Mouse (Mus musculus) heart, embryonic 11.5 days (tissue): ENCODE results near the gene Wscd2. TPM values are rescaled to one million over a fixed set of nuclear protein-coding genes. Genes with fewer than 3 reads are reported as not detected.

Experiments
- ATAC-seq: fragments of 200-750 bp; cut with Nextera tagmentation; replicated peaks from 2 replicates; pipeline ENCODE4 v1.8.0; 2017; ENCODE audit warnings: moderate library complexity; ENCODE audit not compliant: insufficient number of reproducible peaks, low FRiP score, low TSS enrichment
- H3K27ac ChIP-seq: fragments of 300-500 bp; sonication (generic); 2 replicates; pipeline ENCODE4 v1.5.1; 2014; ENCODE audit warnings: mild to moderate bottlenecking, low read depth, low read length
- H3K27me3 ChIP-seq: fragments of 300-500 bp; sonication (generic); 2 replicates; pipeline ENCODE4 v1.6.1; 2014; ENCODE audit warnings: mild to moderate bottlenecking, low read length, mixed read lengths; ENCODE audit not compliant: control insufficient read depth, insufficient read depth
- H3K36me3 ChIP-seq: fragments of 300-500 bp; sonication (generic); 2 replicates; pipeline ENCODE4 v1.6.1; 2014; ENCODE audit warnings: mild to moderate bottlenecking, low read length, moderate library complexity, mixed read lengths; ENCODE audit not compliant: control insufficient read depth, insufficient read depth
- H3K4me1 ChIP-seq: fragments of 300-500 bp; sonication (generic); 2 replicates; pipeline ENCODE4 v1.6.1; 2014; ENCODE audit warnings: low read length; ENCODE audit not compliant: control insufficient read depth, insufficient read depth
- H3K4me2 ChIP-seq: fragments of 300-500 bp; sonication (generic); 2 replicates; pipeline ENCODE4 v1.6.1; 2014; ENCODE audit warnings: mild to moderate bottlenecking, moderate library complexity
- H3K4me3 ChIP-seq: fragments of 300-500 bp; sonication (generic); 2 replicates; pipeline ENCODE4 v1.5.1; 2014; ENCODE audit warnings: low read depth, low read length
- H3K9ac ChIP-seq: fragments of 300-500 bp; sonication (generic); 2 replicates; pipeline ENCODE4 v1.6.1; 2014; ENCODE audit warnings: mild to moderate bottlenecking, low read depth, low read length, moderate library complexity
- H3K9me3 ChIP-seq: fragments of 300-500 bp; sonication (generic); replicated peaks from 2 replicates; pipeline ENCODE4 v1.6.1; 2016; ENCODE audit warnings: low read length; ENCODE audit not compliant: control insufficient read depth
- WGBS: fragments of 180-500 bp; shearing (Covaris S2); extraction: QIAGEN DNeasy Blood & Tissue Kit; methylation state at CpG from one replicate; pipeline ENCODE4 v1.1.7; 2014; ENCODE audit not compliant: insufficient replicate concordance; 5-methylcytosine and 5-hydroxymethylcytosine counted together
- polyA plus RNA-seq: library from polyadenylated mRNA; unstranded; fragments of >200 nt; fragmentation: Nextera tagmentation; extraction: Ambion mirVana; gene quantifications from 2 replicates; pipeline ENCODE4 v1.2.1, GENCODE M21; 2014

Gene Wscd2
- polyA plus RNA-seq, 1 experiment from 2014 or later: 2.4 TPM

- Histone ChIP-seq H3K27me3 (peaks cover 6% of the 10 kb centered on the region; the same call in 1 of the 2 replicates), H3K9me3 (no peaks in the 10 kb centered on the region), H3K4me2 (no peak overlapping the region), H3K36me3 (no peaks in the 10 kb centered on the region), H3K27ac (no peak overlapping the region), H3K4me1 (no peaks in the 10 kb centered on the region), H3K9ac (no peak overlapping the region), H3K4me3 (no peak overlapping the region)
- no peak for ATAC-seq
- 29% methylated on average over 7 of the region's 7 CpGs for WGBS
Measured at GRCm38 (mm10) chr5:113570056-113570717, 80.1 kb downstream of the Wscd2 start.

GRCm38 (mm10) chr5:113577555-113577954 is 87.4 kb downstream of the Wscd2 start:
- no peaks in the 10 kb centered on the region for H3K27me3 ChIP-seq
- WGBS: 77% methylated on average over 7 of the region's 7 CpGs
- no peaks in the 10 kb centered on the region for H3K36me3 ChIP-seq
- H3K4me1 ChIP-seq: no peaks in the 10 kb centered on the region
- no peak overlapping the region for H3K27ac ChIP-seq
- H3K4me3 ChIP-seq: no peak overlapping the region
- no peak for ATAC-seq
- no peak overlapping the region for H3K9ac ChIP-seq
- H3K9me3 ChIP-seq: no peaks in the 10 kb centered on the region
- no peak overlapping the region for H3K4me2 ChIP-seq

GRCm38 (mm10) chr5:113578428-113578827 is 88.3 kb downstream of the Wscd2 start:
- H3K4me2 ChIP-seq: no peak overlapping the region
- no peaks in the 10 kb centered on the region for H3K36me3 ChIP-seq
- no peak for ATAC-seq
- no peak overlapping the region for H3K27ac ChIP-seq
- no peak overlapping the region for H3K9ac ChIP-seq
- H3K4me1 ChIP-seq: no peaks in the 10 kb centered on the region
- no peaks in the 10 kb centered on the region for H3K27me3 ChIP-seq
- no peaks in the 10 kb centered on the region for H3K9me3 ChIP-seq
- no peak overlapping the region for H3K4me3 ChIP-seq
- WGBS: 78% methylated on average over 6 of the region's 6 CpGs

GRCm38 (mm10) chr5:113579128-113579527 is 89.0 kb downstream of the Wscd2 start:
- Histone ChIP-seq H3K36me3 (no peaks in the 10 kb centered on the region), H3K9me3 (no peaks in the 10 kb centered on the region), H3K27me3 (no peaks in the 10 kb centered on the region), H3K4me1 (no peaks in the 10 kb centered on the region), H3K4me2 (no peak overlapping the region), H3K4me3 (no peak overlapping the region), H3K27ac (no peak overlapping the region), H3K9ac (no peak overlapping the region)
- ATAC-seq: no peak
- WGBS: 80% methylated on average over 4 of the region's 4 CpGs

GRCm38 (mm10) chr5:113580248-113580647 is 90.1 kb downstream of the Wscd2 start:
- H3K9me3 ChIP-seq: no peaks in the 10 kb centered on the region
- H3K4me3 ChIP-seq: no peak overlapping the region
- no peaks in the 10 kb centered on the region for H3K27me3 ChIP-seq
- no peaks in the 10 kb centered on the region for H3K4me1 ChIP-seq
- WGBS: 39% methylated on average over 8 of the region's 8 CpGs
- no peak overlapping the region for H3K27ac ChIP-seq
- no peak for ATAC-seq
- H3K9ac ChIP-seq: no peak overlapping the region
- H3K36me3 ChIP-seq: no peaks in the 10 kb centered on the region
- H3K4me2 ChIP-seq: no peak overlapping the region

- WGBS: 65% methylated on average over 9 of the region's 9 CpGs
Measured at GRCm38 (mm10) chr5:113580801-113581200, 90.7 kb downstream of the Wscd2 start.

GRCm38 (mm10) chr5:113583424-113584162 is 93.5 kb downstream of the Wscd2 start:
- Histone ChIP-seq H3K4me3 (no peak overlapping the region), H3K36me3 (no peaks in the 10 kb centered on the region), H3K4me2 (no peak overlapping the region), H3K4me1 (no peaks in the 10 kb centered on the region), H3K27me3 (no peaks in the 10 kb centered on the region), H3K27ac (no peak overlapping the region), H3K9me3 (no peaks in the 10 kb centered on the region), H3K9ac (no peak overlapping the region)
- 41% methylated on average over 5 of the region's 5 CpGs for WGBS
- no peak for ATAC-seq

More at GRCm38 (mm10) chr5:113580801-113581200, 90.7 kb downstream of the Wscd2 start:
- Histone ChIP-seq H3K4me1 (no peaks in the 10 kb centered on the region), H3K4me2 (no peak overlapping the region), H3K27me3 (no peaks in the 10 kb centered on the region), H3K9me3 (no peaks in the 10 kb centered on the region), H3K9ac (no peak overlapping the region), H3K36me3 (no peaks in the 10 kb centered on the region), H3K27ac (no peak overlapping the region), H3K4me3 (no peak overlapping the region)
- ATAC-seq: no peak

- H3K27me3 ChIP-seq: no peaks in the 10 kb centered on the region
- WGBS: 22% methylated on average over 6 of the region's 6 CpGs
- no peak overlapping the region for H3K9ac ChIP-seq
- no peaks in the 10 kb centered on the region for H3K9me3 ChIP-seq
- no peaks in the 10 kb centered on the region for H3K36me3 ChIP-seq
- ATAC-seq: 0 out of 2 replicates have a peak, but pooled peaks have one; percentile 39
- H3K27ac ChIP-seq: no peak overlapping the region
- H3K4me3 ChIP-seq: no peak overlapping the region
- no peak overlapping the region for H3K4me2 ChIP-seq
- H3K4me1 ChIP-seq: no peaks in the 10 kb centered on the region
Measured at GRCm38 (mm10) chr5:113584439-113584838, 94.3 kb downstream of the Wscd2 start.
